Comparison of ENCODE assay signal across 10 mouse cellular contexts in genomic region chr4:136509857-136510256, GRCm38 (mm10). TPM values are rescaled to one million over a fixed set of nuclear protein-coding genes. Genes with fewer than 3 reads are reported as not detected.
DNase-seq lines count a peak whose midpoint lies in the region; ATAC-seq lines count a peak whose summit lies in the region.
"Had no signal": no experiment of that assay in that cellular context is flagged by ENCODE, and none has a peak within 500 bp of the region (broad histone marks: within the 10 kb centered on the region; RNA-seq: fewer than 3 reads in every experiment).

No protein-coding gene starts in this region.

- no peak for ATAC-seq in midbrain, embryonic 15.5 days (replicated peaks)

- H3K4me3 ChIP-seq in midbrain, embryonic 15.5 days: no peak overlapping the region
- H3K4me3 ChIP-seq: embryonic facial prominence, embryonic 12.5 days; limb, embryonic 12.5 days had no signal

- no peaks in the 10 kb centered on the region for H3K9me3 ChIP-seq in midbrain, embryonic 15.5 days
- H3K9me3 ChIP-seq: embryonic facial prominence, embryonic 12.5 days; limb, embryonic 12.5 days had no signal

- H3K27ac ChIP-seq in midbrain, embryonic 15.5 days: no peak overlapping the region
- H3K27ac ChIP-seq: embryonic facial prominence, embryonic 12.5 days; limb, embryonic 12.5 days had no signal

- H3K9ac ChIP-seq in midbrain, embryonic 15.5 days: no peak overlapping the region
- H3K9ac ChIP-seq: embryonic facial prominence, embryonic 12.5 days; limb, embryonic 12.5 days had no signal

- WGBS in midbrain, embryonic 15.5 days: 98% methylated on average over 1 of the region's 1 CpGs

- no peaks in the 10 kb centered on the region for H3K36me3 ChIP-seq in midbrain, embryonic 15.5 days (replicated peaks)
- H3K36me3 ChIP-seq: embryonic facial prominence, embryonic 12.5 days; limb, embryonic 12.5 days had no signal

- no peaks in the 10 kb centered on the region for H3K27me3 ChIP-seq in midbrain, embryonic 15.5 days (replicated peaks)
- H3K27me3 ChIP-seq: embryonic facial prominence, embryonic 12.5 days; limb, embryonic 12.5 days had no signal

- H3K4me1 ChIP-seq in midbrain, embryonic 15.5 days: peaks cover 3% of the 10 kb centered on the region; the same call in 1 of the 2 replicates

- DNase-seq in heart, adult 18-20 months: peak; percentile 23 to 46
- DNase-seq in heart, adult 11 months: no peak
- DNase-seq in B cell, adult 2 months: peak; percentile 43 to 51
- DNase-seq in adrenal gland, postnatal 25 days: peak; percentile 27
- DNase-seq in lung, postnatal 14 days: peak; percentile 53
- no peak for DNase-seq in layer of hippocampus, adult 9-11 months
- DNase-seq in layer of hippocampus, postnatal 25 days (ENCODE audit: extremely low spot score in 1 of 2, low spot score in 1 of 2): no peak

- no peak overlapping the region for H3K4me2 ChIP-seq in midbrain, embryonic 15.5 days
- H3K4me2 ChIP-seq: embryonic facial prominence, embryonic 12.5 days; limb, embryonic 12.5 days had no signal

RNA-seq across cellular contexts. Expression of gene Luzp1, which starts 40.3 kb away (rescaled TPM):
- 10 to 100 TPM; 29.3 to 38.1 TPM for total RNA-seq in heart, adult 18-20 months (2021)
- total RNA-seq in adrenal gland, postnatal 25 days (2021): 30.6 and 37.2 TPM in 2 replicates
- total RNA-seq in layer of hippocampus, postnatal 25 days (2021): 10 to 100 TPM; 82.8 to 88.1 TPM
- polyA plus RNA-seq in midbrain, embryonic 15.5 days (2015; fragmentation: Nextera tagmentation; extraction: Ambion mirVana): 52.0 and 57.7 TPM in 2 replicates

RNA-seq across cellular contexts. Expression of gene 6030445D17Rik, which starts 47.8 kb away (rescaled TPM):
- total RNA-seq in heart, adult 18-20 months (2021): under 1 TPM; 0.15 to 0.21 TPM
- 0.30 and 0.71 TPM in 2 replicates for total RNA-seq in adrenal gland, postnatal 25 days (2021)
- under 1 TPM; 0.21 to 0.54 TPM for total RNA-seq in layer of hippocampus, postnatal 25 days (2021)
- 0.15 and 0.19 TPM in 2 replicates for polyA plus RNA-seq in midbrain, embryonic 15.5 days (2015; fragmentation: Nextera tagmentation; extraction: Ambion mirVana)

Comparison
In these comparisons a context has a peak if more than half of its experiments do, and no peak if none do; other contexts are left out.
1. DNase-seq: peak in heart, adult 18-20 months (2 of 2), B cell, adult 2 months (2 of 2), adrenal gland, postnatal 25 days (single experiment) and lung, postnatal 14 days (single experiment); none in heart, adult 11 months (single experiment), layer of hippocampus, adult 9-11 months (single experiment) and layer of hippocampus, postnatal 25 days (0 of 2).